Mouse (Mus musculus) thymus, postnatal 36 days (tissue): ENCODE results near the gene Nup35.

Experiments
- DNase-seq, 2 experiments: peaks; one replicate each; pipeline ENCODE4 v3.0.0; 2022; ENCODE audit warnings: mixed read lengths in 2 of 2

Gene Nup35

DNA sequence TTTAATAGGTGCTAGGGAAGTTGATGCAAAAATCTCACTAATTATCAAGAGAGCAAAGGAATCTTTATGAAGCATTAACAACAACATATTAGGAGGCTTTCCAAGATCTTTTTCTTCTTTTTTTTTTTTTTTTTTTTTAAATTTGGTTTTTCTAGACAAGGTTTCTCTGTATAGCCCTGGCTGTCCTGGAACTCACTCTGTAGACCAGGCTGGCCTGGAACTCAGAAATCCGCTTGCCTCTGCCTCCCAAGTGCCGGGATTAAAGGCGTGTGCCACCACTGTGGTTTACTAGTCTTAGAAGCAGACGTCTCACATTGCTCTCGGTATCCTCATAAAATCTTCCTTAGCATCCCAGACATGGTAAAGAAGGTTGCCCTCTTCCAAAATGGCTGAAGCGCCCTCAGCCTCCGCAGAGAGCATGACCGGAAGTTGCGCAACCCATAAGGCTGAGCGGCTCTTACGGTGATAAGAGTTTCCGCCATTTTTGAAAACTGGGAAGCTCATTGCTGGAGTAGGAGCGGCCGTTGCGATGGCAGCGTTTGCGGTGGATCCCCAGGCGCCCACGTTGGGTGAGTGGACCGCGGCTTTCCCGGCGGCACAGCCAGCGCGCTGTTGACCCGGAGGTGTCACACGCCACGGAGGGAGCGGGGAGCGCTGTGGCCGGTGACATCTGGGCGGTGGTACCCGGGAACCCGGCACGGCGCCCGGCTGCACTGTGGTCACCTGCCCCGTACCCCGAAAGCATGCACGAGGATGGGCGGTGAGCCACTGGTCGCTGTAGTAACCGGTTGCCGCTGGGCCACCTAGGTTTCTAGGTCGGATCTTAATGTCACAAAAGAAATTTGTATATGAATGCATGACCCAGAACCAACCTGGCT is 21.6 kb downstream of the Nup35 start:
- peak; percentile 84 to 88 for DNase-seq

DNA sequence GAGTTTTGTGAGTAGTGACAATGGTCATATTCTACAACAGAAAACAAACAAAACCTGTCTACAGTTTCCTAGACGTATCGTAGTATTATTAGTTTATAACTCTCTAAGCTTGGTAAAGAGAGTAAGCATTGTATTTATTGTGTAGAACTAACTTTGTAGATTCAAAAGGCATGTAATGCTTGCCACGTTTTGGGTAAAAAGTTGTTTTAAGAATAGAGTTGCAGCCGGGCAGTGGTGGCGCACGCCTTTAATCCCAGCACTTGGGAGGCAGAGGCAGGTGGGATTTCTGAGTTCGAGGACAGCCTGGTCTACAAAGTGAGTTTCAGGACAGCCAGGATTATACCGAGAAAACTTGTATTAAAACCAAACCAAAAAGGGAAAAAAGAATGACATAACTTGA is 22.4 kb downstream of the Nup35 start:
- no peak for DNase-seq

DNA sequence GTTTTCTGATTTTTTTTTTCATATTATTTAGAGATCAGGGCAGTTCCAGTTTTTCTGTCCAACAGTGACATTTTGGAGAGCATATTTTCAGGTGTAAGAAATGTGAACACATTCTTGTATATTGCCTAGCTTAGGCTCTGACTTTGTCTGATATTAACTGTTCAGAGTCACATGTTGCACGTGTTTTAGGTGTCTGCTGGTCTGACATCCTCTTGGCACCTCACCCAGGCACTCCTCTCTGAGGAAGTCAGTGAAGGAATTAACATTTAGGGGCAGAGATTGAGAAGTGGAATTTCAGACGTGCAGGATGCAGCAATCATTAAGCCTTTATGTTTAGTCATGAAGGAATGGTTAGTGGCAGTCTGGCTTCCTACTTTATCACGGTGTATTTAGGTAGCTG is 22.8 kb downstream of the Nup35 start:
- DNase-seq: no peak

DNA sequence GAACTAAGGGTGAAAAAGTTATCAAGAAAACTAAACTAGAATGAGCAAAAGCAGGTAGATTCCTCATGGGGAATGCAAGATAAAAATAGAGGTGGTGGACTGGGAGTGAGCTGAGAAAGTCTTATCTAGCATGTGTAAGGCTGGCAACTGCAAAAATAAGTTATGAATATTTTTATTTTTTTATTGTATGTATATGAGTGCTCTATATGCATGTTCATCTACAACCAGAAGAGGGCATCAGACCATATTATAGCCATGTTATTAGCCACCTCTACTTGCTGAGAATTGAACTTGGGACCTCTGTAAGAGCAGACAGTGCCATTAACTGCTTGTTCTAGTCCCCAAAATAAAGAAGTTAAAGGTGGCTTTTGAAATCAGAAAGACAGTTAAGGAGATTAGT is 44.4 kb downstream of the Nup35 start:
- DNase-seq: no peak

DNA sequence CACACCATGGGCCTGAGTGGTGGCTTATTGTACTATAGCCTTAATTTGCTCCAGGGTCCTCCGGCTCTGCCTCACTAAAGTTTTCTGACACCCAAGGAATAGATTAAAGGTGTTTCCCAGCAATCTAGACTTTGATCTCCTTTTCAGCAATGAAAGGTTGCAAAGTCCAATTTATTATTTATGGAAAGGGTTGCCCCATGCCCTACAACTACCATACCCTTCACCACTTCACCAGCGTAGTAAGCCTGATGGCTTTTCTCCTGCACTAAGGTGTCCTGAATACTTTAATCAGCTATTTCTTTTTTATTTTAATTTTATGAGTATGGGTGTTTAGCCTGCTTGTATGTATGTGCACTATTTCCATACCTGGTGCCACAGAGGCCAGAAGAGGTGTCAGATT is 45.6 kb downstream of the Nup35 start:
- no peak for DNase-seq

DNA sequence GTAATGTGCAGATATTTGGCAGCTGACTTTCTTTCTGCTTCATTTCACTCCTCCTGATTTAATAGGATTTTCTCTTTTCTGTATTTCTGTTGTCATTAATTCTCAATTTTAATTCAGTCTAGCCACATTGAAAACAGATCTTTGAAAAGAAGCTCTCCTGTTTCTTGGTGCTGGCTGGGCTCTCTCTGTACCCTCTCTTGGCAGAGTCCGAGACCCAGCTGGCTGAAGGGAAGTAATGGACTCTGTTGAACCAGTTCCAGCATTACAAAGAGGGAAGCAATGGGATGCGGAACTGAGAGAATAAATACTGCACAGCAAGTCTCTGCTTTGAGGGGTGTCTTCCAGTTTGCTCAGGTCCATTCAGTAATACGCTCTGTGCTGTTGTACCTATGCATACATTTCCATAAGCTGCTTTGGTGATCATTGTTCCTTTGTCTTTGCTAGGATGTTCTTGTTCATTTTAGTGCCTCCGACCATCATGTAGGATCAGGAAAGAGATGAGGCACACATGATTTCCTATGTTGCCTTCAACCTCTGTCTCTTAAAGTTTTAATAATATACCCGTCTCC is 50.4 kb downstream of the Nup35 start:
- DNase-seq: no peak

DNA sequence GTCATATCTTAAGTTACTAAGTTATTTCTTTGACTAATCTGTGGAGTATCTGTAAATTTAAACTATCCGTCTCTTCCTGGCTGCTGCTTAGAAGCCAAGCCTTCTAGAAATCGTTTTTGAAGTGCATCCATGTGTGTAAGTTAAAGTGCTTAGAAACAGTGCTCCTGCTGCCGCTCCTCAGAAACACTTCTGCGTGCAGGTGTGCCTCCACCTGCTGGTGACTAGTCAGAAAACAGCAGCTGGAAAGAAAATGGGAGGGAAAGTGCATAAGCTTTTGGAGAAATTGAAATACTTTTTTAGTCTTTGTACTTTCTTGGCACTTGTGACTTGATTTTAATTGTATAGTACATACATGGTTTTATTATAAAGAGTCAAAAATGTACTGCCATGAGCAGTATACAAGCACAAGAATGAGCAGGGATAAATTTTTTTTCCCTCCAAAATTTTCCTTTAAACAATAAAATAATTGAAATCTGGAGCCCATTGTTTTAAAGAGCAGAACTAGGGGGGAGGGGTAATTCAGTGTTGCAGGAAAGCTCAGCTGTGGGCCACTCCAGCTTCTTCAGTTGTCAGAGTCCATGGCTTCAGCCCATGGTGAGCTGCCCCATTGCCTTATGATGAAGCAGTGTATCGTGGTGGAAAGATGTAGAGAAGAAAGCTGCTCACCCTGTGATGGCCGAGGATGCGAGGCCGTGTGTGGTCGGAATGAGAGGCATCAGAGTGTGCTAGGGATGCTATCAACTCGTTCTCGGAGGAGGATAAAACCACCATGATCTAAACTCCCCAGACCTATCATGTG is 53.0 kb downstream of the Nup35 start:
- DNase-seq: peak in 1 of 2 experiments; percentile 10

DNA sequence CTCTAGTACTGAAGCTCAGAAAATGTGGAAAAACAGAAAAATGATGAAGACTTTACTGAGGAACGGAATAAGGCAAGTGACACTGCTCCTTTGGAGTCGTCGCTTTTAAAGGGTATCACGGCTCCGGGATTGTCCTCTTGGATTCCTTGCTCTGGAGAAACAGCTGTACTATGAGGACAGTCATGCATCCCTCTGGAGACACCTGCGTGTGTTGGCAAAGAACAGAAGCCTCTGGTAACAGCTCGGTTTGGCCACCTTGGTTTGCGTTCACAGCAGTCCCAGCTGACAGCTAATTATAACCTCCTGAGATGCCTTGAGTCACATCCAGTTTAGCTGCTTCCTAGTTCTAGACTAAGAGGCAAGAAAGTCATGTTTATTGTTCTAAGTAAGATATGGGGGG is 61.8 kb downstream of the Nup35 start:
- DNase-seq: no peak

DNA sequence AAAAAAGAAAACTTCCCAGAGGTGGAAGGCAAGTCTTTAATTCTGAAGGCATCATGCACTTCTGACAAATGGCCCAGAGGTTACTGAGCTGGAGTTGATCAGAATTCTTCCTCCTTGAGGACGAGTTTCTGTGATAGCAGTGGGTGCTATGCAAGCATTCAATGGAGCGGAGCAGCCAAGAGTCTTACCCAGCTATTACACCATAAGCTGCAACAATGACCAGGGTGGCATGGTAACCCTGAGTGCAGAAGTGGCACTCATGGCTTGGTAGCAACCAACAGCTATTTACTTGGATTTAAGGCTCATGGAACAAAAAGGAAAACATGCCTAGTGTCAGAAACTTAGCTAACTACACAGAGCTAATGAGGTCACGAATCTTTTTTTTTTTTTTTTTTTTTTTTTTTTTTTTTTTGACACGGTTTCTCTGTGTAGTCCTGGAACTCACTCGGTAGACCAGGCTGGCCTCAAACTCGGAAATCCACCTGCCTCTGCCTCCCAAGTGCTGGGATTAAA is 66.7 kb downstream of the Nup35 start:
- no peak for DNase-seq

DNA sequence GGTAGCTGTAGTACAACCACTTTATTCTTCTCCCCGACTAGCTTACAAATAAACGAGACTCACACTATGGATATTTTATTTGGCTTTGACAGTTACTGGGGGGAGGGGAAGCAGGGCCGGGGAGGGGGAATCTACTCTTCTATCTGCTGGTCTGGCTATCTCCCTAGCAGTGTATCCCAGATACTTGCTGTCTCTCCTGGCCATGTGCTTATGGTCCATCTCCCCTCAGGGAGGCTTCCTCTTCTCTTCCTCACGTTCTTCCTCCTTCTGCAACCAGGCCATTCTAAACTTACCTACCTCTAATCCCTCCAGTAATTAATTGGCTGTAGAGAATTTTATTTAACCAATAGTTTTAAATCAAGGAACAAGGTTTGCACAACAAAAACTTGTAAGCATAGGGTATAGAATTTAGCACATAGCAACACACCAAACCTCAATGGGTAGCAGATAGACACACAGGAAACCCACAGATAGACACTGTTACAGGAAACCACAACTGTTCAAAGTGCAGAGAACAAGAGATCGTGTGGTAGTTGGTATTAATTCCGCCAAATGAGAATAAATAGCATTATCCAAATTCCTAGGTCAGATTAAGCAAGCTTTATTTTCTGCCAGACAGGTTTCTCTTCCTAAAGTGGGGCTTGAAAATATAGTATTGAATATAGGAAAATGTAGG is 67.5 kb downstream of the Nup35 start:
- DNase-seq: no peak

DNA sequence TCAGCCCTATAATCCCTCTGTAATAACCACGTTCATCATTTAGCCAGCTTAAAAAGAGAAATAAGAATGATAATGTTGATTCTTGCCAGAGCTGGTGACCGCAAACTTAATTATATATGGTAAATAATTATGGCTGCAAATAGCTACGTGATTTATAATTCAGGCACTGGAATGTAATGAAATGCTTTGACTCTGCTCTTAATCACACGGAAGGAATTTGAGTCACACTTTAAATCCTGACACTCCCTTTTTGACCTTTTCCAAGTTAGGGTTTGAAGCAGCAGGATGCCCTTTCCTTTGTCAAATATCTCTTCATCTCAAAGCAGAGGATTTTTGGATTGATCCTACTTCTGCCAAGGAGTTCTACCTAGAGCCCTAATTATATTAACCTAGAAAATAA is 71.2 kb downstream of the Nup35 start:
- DNase-seq: no peak

DNA sequence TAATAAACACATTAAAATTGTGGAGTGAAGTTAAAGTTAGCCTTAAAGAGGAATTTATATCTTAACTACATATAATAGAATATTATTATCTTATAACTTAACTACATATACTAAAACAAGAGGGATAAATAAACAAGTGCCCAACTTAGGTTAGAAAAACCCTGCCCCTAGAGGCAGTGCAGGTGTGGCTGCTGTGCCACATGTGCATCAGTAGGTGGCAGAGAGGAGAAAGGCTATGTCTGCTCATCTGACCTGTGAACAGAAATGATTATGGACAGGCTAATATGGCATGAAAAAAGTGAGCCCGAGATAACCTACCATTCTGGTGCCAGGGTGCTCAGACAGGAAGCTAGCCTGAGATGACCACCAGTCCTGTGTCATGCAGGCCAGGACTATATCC is 90.4 kb downstream of the Nup35 start:
- no peak for DNase-seq
